ENCODE assay signal across 21 mouse cellular contexts in the genomic region with DNA sequence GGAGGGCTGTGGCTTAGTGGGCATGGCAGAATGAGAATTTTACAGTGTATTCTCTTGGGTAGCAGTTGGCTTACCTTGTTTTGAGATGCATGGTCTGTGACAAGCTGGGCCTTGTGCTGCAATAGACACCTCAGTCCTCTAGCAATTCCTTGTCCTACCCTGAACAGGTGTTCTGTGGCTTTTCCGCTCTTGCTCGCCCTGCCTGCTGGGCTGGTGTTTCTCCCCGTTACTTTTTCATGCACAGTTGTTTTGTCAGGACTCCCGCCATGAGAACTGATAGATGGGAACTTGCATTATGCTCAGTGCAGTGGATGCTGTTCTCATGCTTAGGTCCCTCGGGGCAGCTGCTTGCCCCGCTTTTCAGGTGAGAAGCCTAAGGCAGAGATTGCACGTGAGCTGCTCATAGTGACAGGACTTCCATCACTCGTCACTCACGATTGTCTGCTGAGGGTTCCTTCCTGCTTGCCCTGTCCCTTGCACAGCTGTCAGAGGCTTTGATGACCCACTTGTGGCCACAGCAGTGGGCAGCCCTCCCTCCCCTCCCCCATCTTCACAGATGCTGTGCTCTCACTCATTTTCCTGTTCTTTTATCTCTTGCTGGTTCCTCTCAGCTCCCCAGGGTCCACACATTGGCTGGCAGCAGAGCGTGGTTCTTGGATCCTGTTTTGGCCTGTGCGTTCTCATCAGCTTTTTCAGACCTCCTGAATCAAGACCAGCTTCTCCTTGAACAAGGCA. TPM values are rescaled to one million over a fixed set of nuclear protein-coding genes. Genes with fewer than 3 reads are reported as not detected.
DNase-seq lines count a peak whose midpoint lies in the region; ATAC-seq and TF ChIP-seq lines count a peak whose summit lies in the region.
"Had no signal": no experiment of that assay in that cellular context is flagged by ENCODE, and none has a peak within 500 bp of the region (broad histone marks: within the 10 kb centered on the region; RNA-seq: fewer than 3 reads in every experiment).

No protein-coding gene starts in this region.

- no peak for DNase-seq in heart, adult 2 months
- DNase-seq in spleen, postnatal 36 days (ENCODE audit: low spot score in 2 of 2), result peak; percentile 21 to 31
- DNase-seq in spleen, adult 12 weeks (ENCODE audit: low spot score), result no peak
- DNase-seq in splenic B cell, adult 2 months (ENCODE audit: low read depth, low spot score), result peak; percentile 59
- DNase-seq in thymus, postnatal 4 days, result peak; percentile 38
- no peak for DNase-seq in ovary, postnatal 10 days (ENCODE audit: low spot score)
- DNase-seq in ovary, postnatal 36 days (ENCODE audit: low spot score), result no peak
- DNase-seq: adrenal gland, adult 2 months; cerebellum, postnatal 10 days; kidney, adult 9 months; kidney, postnatal 36 days; liver, embryonic 13.5 days; lung, postnatal 4 days had no signal

- H3K36me3 ChIP-seq in heart, embryonic 11.5 days (ENCODE audit: control insufficient read depth, insufficient read depth, low read length), result no peaks in the 10 kb centered on the region
- peaks cover 17% of the 10 kb centered on the region for H3K36me3 ChIP-seq in heart, adult 2 months (ENCODE audit: control insufficient read depth, insufficient read depth, low read length)
- no peaks in the 10 kb centered on the region for H3K36me3 ChIP-seq in splenic B cell, adult 2 months (ENCODE audit: control insufficient read depth, insufficient read depth, low read length, poor library complexity, severe bottlenecking)
- H3K36me3 ChIP-seq: heart, embryonic 15.5 days; hindbrain, embryonic 10.5 days; liver, embryonic 13.5 days; lung, embryonic 15.5 days; neural tube, embryonic 13.5 days had no signal

- TF ChIP-seq CTCF in heart, adult 2 months (IDR thresholded peaks at IDR 0.05), result no peak

- peaks cover 56% of the 10 kb centered on the region for H3K4me1 ChIP-seq in heart, embryonic 11.5 days (ENCODE audit: control insufficient read depth, insufficient read depth, low read length)
- peaks cover 34% of the 10 kb centered on the region for H3K4me1 ChIP-seq in heart, adult 2 months (ENCODE audit: control insufficient read depth, insufficient read depth, low read length)

- H3K4me3 ChIP-seq in heart, embryonic 11.5 days (ENCODE audit: low read depth, low read length), result no peak overlapping the region
- H3K4me3 ChIP-seq in heart, adult 2 months, result no peak overlapping the region
- H3K4me3 ChIP-seq: heart, embryonic 15.5 days; hindbrain, embryonic 10.5 days; limb, embryonic 12.5 days; liver, embryonic 13.5 days; lung, embryonic 15.5 days; neural tube, embryonic 13.5 days had no signal

- intact Hi-C loops in heart, adult 2 months (cut with DNase I), result loop anchor here (2.0 kb wide), 1 partner anchor 39 kb away; no protein-coding TSS in a partner anchor

- no peak for TF ChIP-seq EP300 in heart, adult 2 months (IDR thresholded peaks at IDR 0.05; ENCODE audit: insufficient read depth, low read depth, low read length)

- H3K27me3 ChIP-seq in heart, embryonic 11.5 days (ENCODE audit: control insufficient read depth, insufficient read depth, low read length), result no peaks in the 10 kb centered on the region
- H3K27me3 ChIP-seq in heart, adult 2 months (ENCODE audit: control insufficient read depth, insufficient read depth, low read length), result no peaks in the 10 kb centered on the region
- H3K27me3 ChIP-seq in splenic B cell, adult 2 months (ENCODE audit: control insufficient read depth, insufficient read depth, low read length, poor library complexity, severe bottlenecking), result no peaks in the 10 kb centered on the region
- H3K27me3 ChIP-seq: heart, embryonic 15.5 days; limb, embryonic 12.5 days; liver, embryonic 13.5 days; lung, embryonic 15.5 days; neural tube, embryonic 13.5 days had no signal

- TF ChIP-seq POLR2A in heart, adult 2 months (IDR thresholded peaks at IDR 0.05; ENCODE audit: insufficient read depth, low read depth, low read length), result no peak

- WGBS in heart, embryonic 11.5 days (ENCODE audit: insufficient replicate concordance), result 44% methylated on average over 11 of the region's 11 CpGs
- 49% methylated on average over 11 of the region's 11 CpGs for WGBS in heart, adult 2 months

- no peak overlapping the region for H3K4me2 ChIP-seq in heart, embryonic 11.5 days
- H3K4me2 ChIP-seq: heart, embryonic 15.5 days; limb, embryonic 12.5 days; liver, embryonic 13.5 days; lung, embryonic 15.5 days; midbrain, embryonic 11.5 days; neural tube, embryonic 13.5 days had no signal

- H3K79me2 ChIP-seq in heart, adult 2 months (replicated peaks; ENCODE audit: control insufficient read depth, insufficient read depth, low read length), result no peaks in the 10 kb centered on the region; the same call in 1 of the 2 replicates

- no peak overlapping the region for H3K9ac ChIP-seq in heart, embryonic 11.5 days (ENCODE audit: low read depth, low read length)
- no peak overlapping the region for H3K9ac ChIP-seq in heart, adult 2 months (ENCODE audit: low read depth, low read length)
- H3K9ac ChIP-seq: heart, embryonic 15.5 days; limb, embryonic 12.5 days; liver, embryonic 13.5 days; lung, embryonic 15.5 days; neural tube, embryonic 13.5 days had no signal

- ATAC-seq in heart, embryonic 11.5 days (replicated peaks; ENCODE audit: insufficient number of reproducible peaks, low FRiP score, low TSS enrichment), result no peak
- ATAC-seq: forebrain, embryonic 16.5 days had no signal

- 0 out of 2 replicates have a peak overlapping the region, but pooled peaks have one; percentile 15 for H3K27ac ChIP-seq in heart, embryonic 11.5 days (ENCODE audit: low read depth, low read length)
- no peak overlapping the region; the same call in 1 of the 2 replicates for H3K27ac ChIP-seq in heart, adult 2 months
- H3K27ac ChIP-seq: heart, embryonic 15.5 days; hindbrain, embryonic 10.5 days; limb, embryonic 12.5 days; liver, embryonic 13.5 days; lung, embryonic 15.5 days; neural tube, embryonic 13.5 days had no signal

- no peaks in the 10 kb centered on the region for H3K9me3 ChIP-seq in heart, embryonic 11.5 days (replicated peaks; ENCODE audit: control insufficient read depth, low read length)
- H3K9me3 ChIP-seq: heart, embryonic 15.5 days; hindbrain, embryonic 10.5 days; limb, embryonic 12.5 days; liver, embryonic 13.5 days; lung, embryonic 15.5 days; neural tube, embryonic 13.5 days had no signal

RNA-seq across cellular contexts. Expression of gene Smco4, which starts 40.3 kb away (rescaled TPM):
- polyA plus RNA-seq in heart, embryonic 11.5 days (2014; fragmentation: Nextera tagmentation; extraction: Ambion mirVana), result 2.2 and 3.4 TPM in 2 replicates
- 10 to 100 TPM; 24.9 to 25.8 TPM for total RNA-seq in heart, adult 2 months (2021)
- 16.5 and 34.0 TPM in 2 replicates for polyA plus RNA-seq in heart, adult 2 months (2012; rRNA removed)

Comparison
In these comparisons a context has a peak if more than half of its experiments do, and no peak if none do; other contexts are left out.
1. DNase-seq: peak in spleen, postnatal 36 days (2 of 2), splenic B cell, adult 2 months (single experiment) and thymus, postnatal 4 days (single experiment); none in heart, adult 2 months (0 of 2), spleen, adult 12 weeks (single experiment), ovary, postnatal 10 days (single experiment) and ovary, postnatal 36 days (single experiment).